ENCODE assay signal across 18 mouse cellular contexts in the genomic region with DNA sequence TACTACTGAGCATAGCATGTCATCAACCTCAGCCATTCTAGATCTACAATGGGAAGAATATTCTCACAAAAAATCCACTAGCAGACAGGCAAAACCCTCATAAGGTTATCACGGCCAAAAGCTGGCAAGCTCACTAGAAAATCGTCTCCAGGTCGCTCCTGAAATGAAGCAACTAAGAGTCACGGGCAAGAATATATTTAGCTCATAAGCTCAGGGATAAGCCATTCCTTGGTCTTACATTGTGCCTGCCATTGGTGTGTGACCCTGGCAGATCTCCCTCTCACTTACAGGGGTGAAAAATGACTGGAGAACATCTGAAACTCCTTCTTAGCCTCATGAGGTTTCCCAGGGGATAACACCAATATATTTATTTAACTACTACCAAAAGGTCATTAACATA. TPM values are rescaled to one million over a fixed set of nuclear protein-coding genes. Genes with fewer than 3 reads are reported as not detected.
A peak's percentile ranks its signal among the peaks of the same experiment; 100 is the strongest.
DNase-seq lines count a peak whose midpoint lies in the region; ATAC-seq and TF ChIP-seq lines count a peak whose summit lies in the region.
"Had no signal": no experiment of that assay in that cellular context is flagged by ENCODE, and none has a peak within 500 bp of the region (broad histone marks: within the 10 kb centered on the region; RNA-seq: fewer than 3 reads in every experiment).

No protein-coding gene starts in this region.

- DNase-seq in heart, adult 11 months = peak; percentile 96
- DNase-seq in heart, adult 8-10 months (ENCODE audit: low spot score) = no peak
- no peak for DNase-seq in lung, adult 18-20 months
- DNase-seq in heart, postnatal 4 days = peak; percentile 40
- DNase-seq in urinary bladder, postnatal 4 days (ENCODE audit: low spot score in 2 of 2) = no peak
- DNase-seq: cerebellum, adult 18-20 months; right cerebral cortex, postnatal 25 days; thymus, postnatal 36 days had no signal

- H3K9ac ChIP-seq in lung, embryonic 15.5 days = no peak overlapping the region
- H3K9ac ChIP-seq: forebrain, embryonic 13.5 days; hindbrain, embryonic 13.5 days; intestine, embryonic 15.5 days; liver, embryonic 14.5 days; midbrain, embryonic 12.5 days had no signal

- no peak overlapping the region for H3K4me2 ChIP-seq in lung, embryonic 15.5 days
- H3K4me2 ChIP-seq: forebrain, embryonic 13.5 days; hindbrain, embryonic 13.5 days; intestine, embryonic 15.5 days; midbrain, embryonic 12.5 days had no signal

- no peaks in the 10 kb centered on the region for H3K36me3 ChIP-seq in lung, embryonic 15.5 days
- H3K36me3 ChIP-seq: embryonic facial prominence, embryonic 10.5 days; hindbrain, embryonic 13.5 days; intestine, embryonic 15.5 days; midbrain, embryonic 12.5 days had no signal

- no peaks in the 10 kb centered on the region for H3K9me3 ChIP-seq in lung, embryonic 15.5 days
- H3K9me3 ChIP-seq: embryonic facial prominence, embryonic 10.5 days; forebrain, embryonic 13.5 days; hindbrain, embryonic 13.5 days; intestine, embryonic 15.5 days; midbrain, embryonic 12.5 days had no signal

- no peaks in the 10 kb centered on the region for H3K4me1 ChIP-seq in lung, embryonic 15.5 days
- peaks cover 22% of the 10 kb centered on the region for H3K4me1 ChIP-seq in bone marrow macrophage, adult 2 months (ENCODE audit: control insufficient read depth, insufficient read depth, low read length)
- H3K4me1 ChIP-seq: embryonic facial prominence, embryonic 10.5 days; forebrain, embryonic 13.5 days; hindbrain, embryonic 13.5 days; intestine, embryonic 15.5 days; midbrain, embryonic 12.5 days had no signal

- H3K4me3 ChIP-seq in lung, embryonic 15.5 days = no peak overlapping the region
- no peak overlapping the region for H3K4me3 ChIP-seq in bone marrow macrophage, adult 2 months (ENCODE audit: insufficient read depth, low read length)
- H3K4me3 ChIP-seq: embryonic facial prominence, embryonic 10.5 days; forebrain, embryonic 13.5 days; hindbrain, embryonic 13.5 days; intestine, embryonic 15.5 days; left cerebral cortex, adult 2 months; midbrain, embryonic 12.5 days had no signal

- 61% methylated on average over 4 of the region's 4 CpGs for WGBS in lung, embryonic 15.5 days

- TF ChIP-seq CTCF in bone marrow macrophage, adult 2 months (IDR thresholded peaks at IDR 0.05; ENCODE audit: low read depth, low read length) = no peak

- peak overlapping the region; percentile 7; the same call in 1 of the 2 replicates for H3K27ac ChIP-seq in lung, embryonic 15.5 days
- peak overlapping the region; percentile 30 for H3K27ac ChIP-seq in bone marrow macrophage, adult 2 months (ENCODE audit: insufficient read depth, low read depth, low read length)
- H3K27ac ChIP-seq: embryonic facial prominence, embryonic 10.5 days; forebrain, embryonic 13.5 days; hindbrain, embryonic 13.5 days; intestine, embryonic 15.5 days; kidney, postnatal 0 days; left cerebral cortex, adult 2 months; liver, embryonic 14.5 days; midbrain, embryonic 12.5 days had no signal

- no peaks in the 10 kb centered on the region for H3K27me3 ChIP-seq in lung, embryonic 15.5 days
- H3K27me3 ChIP-seq: forebrain, embryonic 13.5 days; hindbrain, embryonic 13.5 days; intestine, embryonic 15.5 days; midbrain, embryonic 12.5 days had no signal

- no peak for TF ChIP-seq POLR2A in bone marrow macrophage, adult 2 months (IDR thresholded peaks at IDR 0.05; ENCODE audit: borderline replicate concordance, low read depth, low read length)

- ATAC-seq in lung, embryonic 15.5 days (ENCODE audit: borderline replicate concordance, extremely low read depth, low FRiP score, low TSS enrichment) = no peak
- ATAC-seq: forebrain, embryonic 13.5 days; intestine, embryonic 15.5 days had no signal

RNA-seq across cellular contexts. Expression of gene Cd36, which starts 52.2 kb away (rescaled TPM):
- 1,000 to 10,000 TPM; 1,805 to 2,010 (median 1,953) TPM for total RNA-seq in heart, adult 8-10 months (2022)
- polyA plus RNA-seq in lung, embryonic 15.5 days (2015; fragmentation: Nextera tagmentation; extraction: Ambion mirVana) = 17.5 and 23.0 TPM in 2 replicates
- 390 and 451 TPM in 2 replicates for polyA plus RNA-seq in bone marrow macrophage, adult 2 months (2012; ENCODE audit: insufficient read depth, insufficient read length, missing spikeins)
- total RNA-seq in heart, postnatal 4 days (2021) = 1,000 to 10,000 TPM; 1,072 to 1,101 TPM

Comparison
In these comparisons a context has a peak if more than half of its experiments do, and no peak if none do; other contexts are left out.
1. DNase-seq: peak in heart, adult 11 months (single experiment) and heart, postnatal 4 days (single experiment); none in heart, adult 8-10 months (single experiment), lung, adult 18-20 months (0 of 2) and urinary bladder, postnatal 4 days (0 of 2).